In genomic region chr6:28783953-28784352, GRCm38 (mm10) we compare ENCODE assay signal across 20 mouse cellular contexts. TPM values are rescaled to one million over a fixed set of nuclear protein-coding genes. Genes with fewer than 3 reads are reported as not detected.
DNase-seq lines count a peak whose midpoint lies in the region; ATAC-seq lines count a peak whose summit lies in the region.
"Had no signal": no experiment of that assay in that cellular context is flagged by ENCODE, and none has a peak within 500 bp of the region (broad histone marks: within the 10 kb centered on the region; RNA-seq: fewer than 3 reads in every experiment).

No protein-coding gene starts in this region.

- no peaks in the 10 kb centered on the region for H3K36me3 ChIP-seq in heart, embryonic 11.5 days (ENCODE audit: control insufficient read depth, insufficient read depth, low read length)
- H3K36me3 ChIP-seq in neural tube, embryonic 11.5 days (ENCODE audit: control insufficient read depth, insufficient read depth, low read length), result no peaks in the 10 kb centered on the region
- H3K36me3 ChIP-seq in hindbrain, embryonic 12.5 days, result no peaks in the 10 kb centered on the region
- H3K36me3 ChIP-seq: embryonic facial prominence, embryonic 13.5 days had no signal

- peaks cover 30% of the 10 kb centered on the region for H3K4me1 ChIP-seq in heart, embryonic 11.5 days (ENCODE audit: control insufficient read depth, insufficient read depth, low read length)
- peaks cover 13% of the 10 kb centered on the region for H3K4me1 ChIP-seq in neural tube, embryonic 11.5 days (ENCODE audit: control insufficient read depth, insufficient read depth, low read length)
- H3K4me1 ChIP-seq in hindbrain, embryonic 12.5 days, result peaks cover 28% of the 10 kb centered on the region

- no peak for ATAC-seq in heart, embryonic 11.5 days (replicated peaks; ENCODE audit: insufficient number of reproducible peaks, low FRiP score, low TSS enrichment)
- no peak for ATAC-seq in neural tube, embryonic 11.5 days (ENCODE audit: insufficient read depth, low FRiP score, low TSS enrichment)
- ATAC-seq in hindbrain, embryonic 12.5 days (ENCODE audit: low FRiP score), result 0 out of 2 replicates have a peak, but pooled peaks have one; percentile 26
- ATAC-seq: lung, postnatal 0 days had no signal

- DNase-seq in heart, postnatal 4 days, result no peak
- no peak for DNase-seq in neural tube, embryonic 11.5 days (ENCODE audit: low spot score)
- DNase-seq in neural tube, embryonic 10.5 days (ENCODE audit: extremely low spot score, low spot score), result no peak
- DNase-seq in cerebellum, postnatal 4 days (ENCODE audit: low spot score in 2 of 2), result no peak
- DNase-seq in kidney, postnatal 25 days, result no peak
- DNase-seq: adrenal gland, postnatal 36 days; cerebellum, adult 18-20 months; gastrocnemius, postnatal 14 days; heart, adult 18-20 months; kidney, adult 2 months; kidney, postnatal 10 days; liver; right cerebral cortex, postnatal 4 days; thymus, adult 2 months had no signal

- H3K9ac ChIP-seq in heart, embryonic 11.5 days (ENCODE audit: low read depth, low read length), result no peak overlapping the region
- H3K9ac ChIP-seq in neural tube, embryonic 11.5 days (ENCODE audit: low read length), result no peak overlapping the region
- no peak overlapping the region for H3K9ac ChIP-seq in hindbrain, embryonic 12.5 days
- H3K9ac ChIP-seq: embryonic facial prominence, embryonic 13.5 days had no signal

- no peak overlapping the region for H3K4me2 ChIP-seq in heart, embryonic 11.5 days
- H3K4me2 ChIP-seq in neural tube, embryonic 11.5 days (ENCODE audit: low read depth), result no peak overlapping the region
- no peak overlapping the region for H3K4me2 ChIP-seq in hindbrain, embryonic 12.5 days (replicated peaks)
- H3K4me2 ChIP-seq: embryonic facial prominence, embryonic 13.5 days had no signal

- H3K27ac ChIP-seq in heart, embryonic 11.5 days (ENCODE audit: low read depth, low read length), result peak overlapping the region; percentile 7; the same call in 1 of the 2 replicates
- 0 out of 2 replicates have a peak overlapping the region, but pooled peaks have one; percentile 2 for H3K27ac ChIP-seq in neural tube, embryonic 11.5 days (ENCODE audit: low read depth, low read length)
- H3K27ac ChIP-seq in hindbrain, embryonic 12.5 days, result peak overlapping the region; percentile 55
- H3K27ac ChIP-seq: embryonic facial prominence, embryonic 13.5 days had no signal

- H3K4me3 ChIP-seq in heart, embryonic 11.5 days (ENCODE audit: low read depth, low read length), result no peak overlapping the region
- no peak overlapping the region for H3K4me3 ChIP-seq in neural tube, embryonic 11.5 days (ENCODE audit: low read depth, low read length)
- no peak overlapping the region for H3K4me3 ChIP-seq in hindbrain, embryonic 12.5 days
- H3K4me3 ChIP-seq: embryonic facial prominence, embryonic 13.5 days; layer of hippocampus, adult 2 months; myocyte had no signal

- no peaks in the 10 kb centered on the region for H3K27me3 ChIP-seq in heart, embryonic 11.5 days (ENCODE audit: control insufficient read depth, insufficient read depth, low read length)
- H3K27me3 ChIP-seq in neural tube, embryonic 11.5 days (ENCODE audit: control insufficient read depth, insufficient read depth, low read length), result no peaks in the 10 kb centered on the region
- no peaks in the 10 kb centered on the region for H3K27me3 ChIP-seq in hindbrain, embryonic 12.5 days
- H3K27me3 ChIP-seq: embryonic facial prominence, embryonic 13.5 days had no signal

- H3K9me3 ChIP-seq in heart, embryonic 11.5 days (replicated peaks; ENCODE audit: control insufficient read depth, low read length), result no peaks in the 10 kb centered on the region
- no peaks in the 10 kb centered on the region for H3K9me3 ChIP-seq in neural tube, embryonic 11.5 days (ENCODE audit: control insufficient read depth, low read length)
- no peaks in the 10 kb centered on the region for H3K9me3 ChIP-seq in hindbrain, embryonic 12.5 days (replicated peaks)
- H3K9me3 ChIP-seq: embryonic facial prominence, embryonic 13.5 days had no signal

- 77% methylated on average over 5 of the region's 5 CpGs for WGBS in heart, embryonic 11.5 days (ENCODE audit: insufficient replicate concordance)
- 59% methylated on average over 5 of the region's 5 CpGs for WGBS in neural tube, embryonic 11.5 days
- WGBS in hindbrain, embryonic 12.5 days, result 37% methylated on average over 5 of the region's 5 CpGs

RNA-seq across cellular contexts. Expression of gene Lrrc4, which starts 47.6 kb away (rescaled TPM):
- 1.1 TPM in 2 replicates for polyA plus RNA-seq in heart, embryonic 11.5 days (2014; fragmentation: Nextera tagmentation; extraction: Ambion mirVana)
- 1 to 10 TPM; 1.2 to 1.6 TPM for total RNA-seq in heart, postnatal 4 days (2021)
- polyA plus RNA-seq in neural tube, embryonic 11.5 days (2014; fragmentation: Nextera tagmentation; extraction: Ambion mirVana), result 6.3 and 7.2 TPM in 2 replicates
- polyA plus RNA-seq in hindbrain, embryonic 12.5 days (2016; fragmentation: Nextera tagmentation; extraction: Ambion mirVana), result 3.6 and 4.6 TPM in 2 replicates

Comparison
In these comparisons a context has a peak if more than half of its experiments do, and no peak if none do; other contexts are left out.
1. H3K27ac ChIP-seq: peak in every context shown above with its lines; median percentile 55 in hindbrain, embryonic 12.5 days; 7 in heart, embryonic 11.5 days; 2 in neural tube, embryonic 11.5 days.